Mouse (Mus musculus) lung, postnatal 10 days (tissue): Measurements from ENCODE around the gene Pth2.

Source experiments
- DNase-seq: peaks from one replicate; pipeline ENCODE4 v3.0.0; 2021

Gene Pth2

GRCm38 (mm10) chr7:45204380-45205143 lies 23.8 kb downstream of the Pth2 start, which contains the start of gene Ccdc155:
TSS of gene Ccdc155 (minus strand) at chr7:45204892.
- peak; percentile 95 for DNase-seq

- DNase-seq = no peak
These were observed 27.5 kb downstream of the Pth2 start for GRCm38 (mm10) chr7:45208260-45208659.

- DNase-seq = no peak
These were observed 30.3 kb downstream of the Pth2 start for GRCm38 (mm10) chr7:45211070-45211469.

- no peak for DNase-seq
These were observed 31.1 kb downstream of the Pth2 start, which contains the start of gene Dkkl1 for GRCm38 (mm10) chr7:45211851-45212251. TSS of gene Dkkl1 (minus strand) at chr7:45212147.

GRCm38 (mm10) chr7:45212356-45212755 lies 31.6 kb downstream of the Pth2 start:
- DNase-seq = no peak

- no peak for DNase-seq
These were observed 32.9 kb downstream of the Pth2 start for GRCm38 (mm10) chr7:45213708-45214107.

- DNase-seq = peak; percentile 74
These were observed 35.1 kb downstream of the Pth2 start, which contains the start of gene Tead2 for GRCm38 (mm10) chr7:45215673-45216441. TSS of gene Tead2 (plus strand) at chr7:45215753.

- peak; percentile 88 for DNase-seq
These were observed 35.8 kb downstream of the Pth2 start for GRCm38 (mm10) chr7:45216442-45217183.

- DNase-seq = no peak
These were observed 40.9 kb downstream of the Pth2 start for GRCm38 (mm10) chr7:45221680-45222079.

GRCm38 (mm10) chr7:45224826-45225225 lies 44.0 kb downstream of the Pth2 start:
- DNase-seq = no peak

- no peak for DNase-seq
These were observed 45.6 kb downstream of the Pth2 start for GRCm38 (mm10) chr7:45226421-45226820.

GRCm38 (mm10) chr7:45228548-45228947 lies 47.8 kb downstream of the Pth2 start:
- no peak for DNase-seq

GRCm38 (mm10) chr7:45229046-45229445 lies 48.3 kb downstream of the Pth2 start:
- DNase-seq = no peak

GRCm38 (mm10) chr7:45229459-45230203 lies 48.8 kb downstream of the Pth2 start:
- DNase-seq = no peak

GRCm38 (mm10) chr7:45231192-45231591 lies 50.4 kb downstream of the Pth2 start:
- no peak for DNase-seq
